Mouse (Mus musculus): ENCODE data around the gene Avpr1b.

DNA sequence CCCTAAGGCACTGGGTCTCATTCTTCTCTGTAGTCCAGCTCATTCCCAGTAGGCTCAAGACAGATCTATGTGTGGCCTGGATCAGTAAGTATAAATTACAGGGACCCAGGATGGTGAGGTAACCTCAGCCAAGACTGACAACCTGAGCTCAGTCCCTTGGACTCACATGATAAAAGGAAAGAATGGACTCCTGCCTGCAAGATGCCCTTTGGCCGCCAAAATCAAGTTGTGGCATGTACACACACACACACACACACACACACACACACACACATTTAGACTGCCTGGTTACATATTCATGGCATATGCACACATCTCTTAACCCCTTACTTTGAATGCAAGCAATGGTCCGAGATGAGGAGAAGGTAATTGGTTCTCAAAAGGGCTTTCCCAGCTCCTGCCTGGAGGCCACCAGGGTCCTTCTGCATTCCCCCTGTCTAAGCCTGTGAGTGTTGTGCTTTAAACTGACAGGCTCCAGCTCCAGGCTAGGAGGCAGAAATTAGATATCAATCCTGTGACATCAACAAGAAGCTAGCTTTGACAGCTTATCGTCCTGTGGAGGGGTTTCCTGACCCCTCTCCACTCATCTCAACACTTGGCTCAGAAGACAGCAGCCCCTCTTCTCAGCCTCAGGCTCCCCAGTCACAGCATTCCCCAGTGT is 25.3 kb downstream of the Avpr1b start:
- TF ChIP-seq SMC3 (IDR thresholded peaks at IDR 0.05; ENCODE audit: low read depth, low read length) = no peak
- TF ChIP-seq CTCF (conservative IDR thresholded peaks at IDR 0.05 in 1 of 2, IDR thresholded peaks at IDR 0.05 in 1 of 2; ENCODE audit: low read depth in 2 of 2, low read length in 2 of 2) = no peak
- TF ChIP-seq MXI1 (IDR thresholded peaks at IDR 0.05; ENCODE audit: low read depth, low read length) = no peak
- TF ChIP-seq MAX (IDR thresholded peaks at IDR 0.05; ENCODE audit: low read length) = no peak
- no peak for TF ChIP-seq RCOR1 (conservative IDR thresholded peaks at IDR 0.05; ENCODE audit: low read depth, low read length)
- TF ChIP-seq HCFC1 (IDR thresholded peaks at IDR 0.05; ENCODE audit: low read depth, low read length) = no peak
- no peak for TF ChIP-seq POLR2A (IDR thresholded peaks at IDR 0.05; ENCODE audit: low read depth, low read length)
- no peak for TF ChIP-seq TBP (conservative IDR thresholded peaks at IDR 0.05; ENCODE audit: low read depth, low read length)
- no peak for TF ChIP-seq RAD21 (IDR thresholded peaks at IDR 0.05; ENCODE audit: low read depth, low read length)
- TF ChIP-seq NRF1 (IDR thresholded peaks at IDR 0.05; ENCODE audit: low read depth, low read length) = no peak
- TF ChIP-seq MAFK (IDR thresholded peaks at IDR 0.05; ENCODE audit: insufficient replicate concordance, low read length) = no peak

Measured in CH12.LX (cell line).